ENCODE assay signal across 14 mouse cellular contexts in genomic region chr13:49224314-49224713, GRCm38 (mm10). TPM values are rescaled to one million over a fixed set of nuclear protein-coding genes. Genes with fewer than 3 reads are reported as not detected.
DNase-seq lines count a peak whose midpoint lies in the region; ATAC-seq lines count a peak whose summit lies in the region.
"Had no signal": no experiment of that assay in that cellular context is flagged by ENCODE, and none has a peak within 500 bp of the region (broad histone marks: within the 10 kb centered on the region; RNA-seq: fewer than 3 reads in every experiment).

No protein-coding gene starts in this region.

- no peaks in the 10 kb centered on the region; the same call in 1 of the 2 replicates for H3K4me1 ChIP-seq in heart, embryonic 13.5 days
- H3K4me1 ChIP-seq in heart, embryonic 10.5 days: 0 out of 2 replicates have a peak, but pooled peaks cover 6% of the 10 kb centered on the region
- H3K4me1 ChIP-seq: midbrain, embryonic 12.5 days; neural tube, embryonic 13.5 days had no signal

- peak overlapping the region; percentile 45 for H3K4me2 ChIP-seq in heart, embryonic 13.5 days
- H3K4me2 ChIP-seq: midbrain, embryonic 12.5 days; neural tube, embryonic 13.5 days had no signal

- peaks cover 30% of the 10 kb centered on the region for H3K27me3 ChIP-seq in heart, embryonic 13.5 days (replicated peaks)
- H3K27me3 ChIP-seq in heart, embryonic 10.5 days (ENCODE audit: insufficient read depth, poor library complexity, severe bottlenecking): peaks cover 31% of the 10 kb centered on the region
- H3K27me3 ChIP-seq: CH12.LX had no signal

- 11% methylated on average over 10 of the region's 10 CpGs for WGBS in heart, embryonic 13.5 days
- WGBS in heart, embryonic 10.5 days: 8% methylated on average over 10 of the region's 10 CpGs

- H3K36me3 ChIP-seq in heart, embryonic 13.5 days: no peaks in the 10 kb centered on the region
- no peaks in the 10 kb centered on the region for H3K36me3 ChIP-seq in heart, embryonic 10.5 days
- H3K36me3 ChIP-seq: midbrain, embryonic 12.5 days; neural tube, embryonic 13.5 days had no signal

- no peak overlapping the region for H3K4me3 ChIP-seq in heart, embryonic 13.5 days
- no peak overlapping the region for H3K4me3 ChIP-seq in heart, embryonic 10.5 days
- H3K4me3 ChIP-seq: midbrain, embryonic 12.5 days; neural tube, embryonic 13.5 days had no signal

- intact Hi-C loops in left cerebral cortex, postnatal 14 days (cut with DNase I): no loop called here

- ATAC-seq in heart, embryonic 13.5 days (ENCODE audit: extremely low read depth, insufficient number of reproducible peaks, low FRiP score, low TSS enrichment): no peak

- H3K9me3 ChIP-seq in heart, embryonic 13.5 days: 0 out of 2 replicates have a peak, but pooled peaks cover 4% of the 10 kb centered on the region
- H3K9me3 ChIP-seq in heart, embryonic 10.5 days: 0 out of 2 replicates have a peak, but pooled peaks cover 3% of the 10 kb centered on the region
- H3K9me3 ChIP-seq: midbrain, embryonic 12.5 days; neural tube, embryonic 13.5 days had no signal

- no peak for DNase-seq in heart, embryonic 10.5 days (ENCODE audit: low spot score)
- DNase-seq in ZHBTc4 (ENCODE audit: low read depth, low spot score): peak; percentile 40
- peak; percentile 26 for DNase-seq in fat pad, adult 2 months (ENCODE audit: extremely low read depth, low read depth, low spot score)
- DNase-seq in kidney, postnatal 25 days: peak; percentile 73 to 84
- no peak for DNase-seq in layer of hippocampus, postnatal 25 days (ENCODE audit: extremely low spot score in 1 of 2, low spot score in 1 of 2)
- DNase-seq in adrenal gland, adult (ENCODE audit: inconsistent age in 2 of 2, low spot score in 1 of 2): no peak
- DNase-seq in left cerebral cortex, postnatal 14 days (ENCODE audit: low spot score in 2 of 2): no peak
- DNase-seq: embryo, embryonic 11 days; heart, postnatal 4 days; right cerebral cortex, postnatal 14 days had no signal

- no peak overlapping the region for H3K27ac ChIP-seq in heart, embryonic 13.5 days (replicated peaks)
- H3K27ac ChIP-seq in heart, embryonic 10.5 days: no peak overlapping the region
- H3K27ac ChIP-seq: midbrain, embryonic 12.5 days; neural tube, embryonic 13.5 days had no signal

- H3K9ac ChIP-seq in heart, embryonic 13.5 days: peak overlapping the region; percentile 21; the same call in 1 of the 2 replicates
- H3K9ac ChIP-seq: midbrain, embryonic 12.5 days; neural tube, embryonic 13.5 days had no signal

RNA-seq across cellular contexts. Expression of gene Card19, which starts 8.5 kb away (rescaled TPM):
- polyA plus RNA-seq in heart, embryonic 13.5 days (2015; fragmentation: Nextera tagmentation; extraction: Ambion mirVana): 89.0 and 91.2 TPM in 2 replicates
- 52.7 and 64.6 TPM in 2 replicates for polyA plus RNA-seq in heart, embryonic 10.5 days (2016; fragmentation: Nextera tagmentation; extraction: Ambion mirVana)
- total RNA-seq in layer of hippocampus, postnatal 25 days (2021): 10 to 100 TPM; 14.7 to 16.2 TPM
- 10 to 100 TPM in 1 of 2 experiments, 1 to 10 TPM in 1; 9.9 to 14.1 TPM for total RNA-seq in left cerebral cortex, postnatal 14 days (2021)

RNA-seq across cellular contexts. Expression of gene Susd3, which starts 24.2 kb away (rescaled TPM):
- polyA plus RNA-seq in heart, embryonic 13.5 days (2015; fragmentation: Nextera tagmentation; extraction: Ambion mirVana): 1.2 and 1.9 TPM in 2 replicates
- 0.41 and 1.1 TPM in 2 replicates for polyA plus RNA-seq in heart, embryonic 10.5 days (2016; fragmentation: Nextera tagmentation; extraction: Ambion mirVana)
- 1 to 10 TPM; 2.5 to 3.1 TPM for total RNA-seq in layer of hippocampus, postnatal 25 days (2021)
- total RNA-seq in left cerebral cortex, postnatal 14 days (2021): 1 to 10 TPM; 2.5 to 5.0 TPM

RNA-seq across cellular contexts. Expression of gene Ninj1, which starts 37.0 kb away (rescaled TPM):
- 61.2 and 65.2 TPM in 2 replicates for polyA plus RNA-seq in heart, embryonic 13.5 days (2015; fragmentation: Nextera tagmentation; extraction: Ambion mirVana)
- polyA plus RNA-seq in heart, embryonic 10.5 days (2016; fragmentation: Nextera tagmentation; extraction: Ambion mirVana): 51.3 and 55.3 TPM in 2 replicates
- 10 to 100 TPM; 23.6 to 25.1 TPM for total RNA-seq in layer of hippocampus, postnatal 25 days (2021)
- total RNA-seq in left cerebral cortex, postnatal 14 days (2021): 10 to 100 TPM; 19.5 to 28.5 TPM

Comparison
In these comparisons a context has a peak if more than half of its experiments do, and no peak if none do; other contexts are left out.
1. DNase-seq: peak in ZHBTc4 (single experiment), fat pad, adult 2 months (single experiment) and kidney, postnatal 25 days (2 of 2); none in heart, embryonic 10.5 days (single experiment), layer of hippocampus, postnatal 25 days (0 of 2), adrenal gland, adult (0 of 2) and left cerebral cortex, postnatal 14 days (0 of 2).